Comparison of ENCODE assay signal across 8 mouse cellular contexts in the genomic region with DNA sequence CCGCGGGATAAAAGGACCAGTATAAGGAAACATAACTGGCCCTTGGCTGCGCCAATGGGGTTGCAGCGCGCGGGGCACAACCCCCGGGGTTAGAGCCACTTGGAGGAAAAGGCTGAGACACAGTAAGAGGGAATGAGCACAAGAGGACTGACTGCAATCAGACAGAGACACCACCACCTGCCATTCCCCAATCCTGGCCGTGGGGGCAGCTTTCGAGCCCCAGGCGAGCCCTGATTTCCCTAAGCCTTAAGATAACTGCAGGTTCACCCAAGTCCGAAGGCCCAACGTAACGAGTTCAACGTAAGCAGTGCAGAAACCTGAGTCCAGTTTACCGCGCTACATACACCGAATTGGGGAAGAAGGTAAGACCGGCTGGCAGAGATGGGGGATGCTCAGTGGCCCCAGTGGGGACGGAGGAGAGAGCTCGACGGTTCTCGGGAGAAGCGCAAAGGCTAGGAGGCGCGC. TPM values are rescaled to one million over a fixed set of nuclear protein-coding genes. Genes with fewer than 3 reads are reported as not detected.
DNase-seq lines count a peak whose midpoint lies in the region; ATAC-seq and TF ChIP-seq lines count a peak whose summit lies in the region.

No protein-coding gene starts in this region.

- H3K4me1 ChIP-seq in kidney, adult 2 months (ENCODE audit: control insufficient read depth, insufficient read depth, low read length) = peaks cover 4% of the 10 kb centered on the region; the same call in 1 of the 2 replicates
- H3K4me1 ChIP-seq in forebrain, embryonic 11.5 days (replicated peaks; ENCODE audit: control insufficient read depth, insufficient read depth, low read length) = no peaks in the 10 kb centered on the region
- peaks cover 8% of the 10 kb centered on the region for H3K4me1 ChIP-seq in kidney, embryonic 16.5 days (ENCODE audit: insufficient read depth, low read length)
- H3K4me1 ChIP-seq in midbrain, embryonic 10.5 days = peaks cover 15% of the 10 kb centered on the region

- peak overlapping the region; percentile 82 for H3K4me3 ChIP-seq in kidney, adult 2 months (ENCODE audit: insufficient read depth, low read depth, low read length)
- peak overlapping the region; percentile 91 for H3K4me3 ChIP-seq in forebrain, embryonic 11.5 days (ENCODE audit: low read depth, low read length)
- H3K4me3 ChIP-seq in kidney, embryonic 16.5 days (ENCODE audit: low read length) = peak overlapping the region; percentile 99
- peak overlapping the region; percentile 97 for H3K4me3 ChIP-seq in midbrain, embryonic 10.5 days

- peak; percentile 48 for DNase-seq in kidney, adult 2 months
- DNase-seq in kidney, postnatal 14 days = no peak
- peak; percentile 69 for DNase-seq in MN1 (ENCODE audit: low spot score)
- DNase-seq in forebrain, embryonic 11.5 days (ENCODE audit: low spot score) = peak; percentile 59
- no peak for DNase-seq in midbrain, embryonic 10.5 days (ENCODE audit: low spot score)
- no peak for DNase-seq in thymus, postnatal 25 days
- no peak for DNase-seq in ovary, postnatal 14 days (ENCODE audit: low spot score)

- TF ChIP-seq CTCF in kidney, adult 2 months (conservative IDR thresholded peaks at IDR 0.05; ENCODE audit: insufficient read depth, insufficient read length, low read depth, low read length) = no peak

- peak; percentile 63 for ATAC-seq in forebrain, embryonic 11.5 days (replicated peaks; ENCODE audit: low FRiP score)
- ATAC-seq in kidney, embryonic 16.5 days (ENCODE audit: low FRiP score, low TSS enrichment) = peak; percentile 62

- no peaks in the 10 kb centered on the region for H3K36me3 ChIP-seq in kidney, adult 2 months (ENCODE audit: control insufficient read depth, insufficient read depth, low read length)
- no peaks in the 10 kb centered on the region for H3K36me3 ChIP-seq in forebrain, embryonic 11.5 days (ENCODE audit: control insufficient read depth, insufficient read depth, low read length)
- 0 out of 2 replicates have a peak, but pooled peaks cover under 1% of the 10 kb centered on the region for H3K36me3 ChIP-seq in kidney, embryonic 16.5 days (ENCODE audit: insufficient read depth, low read length)
- H3K36me3 ChIP-seq in midbrain, embryonic 10.5 days = peaks cover 30% of the 10 kb centered on the region

- no peaks in the 10 kb centered on the region for H3K27me3 ChIP-seq in kidney, adult 2 months (replicated peaks; ENCODE audit: control insufficient read depth, insufficient read depth, low read length)
- H3K27me3 ChIP-seq in forebrain, embryonic 11.5 days (ENCODE audit: control insufficient read depth, insufficient read depth, low read length) = no peaks in the 10 kb centered on the region
- no peaks in the 10 kb centered on the region for H3K27me3 ChIP-seq in kidney, embryonic 16.5 days (ENCODE audit: insufficient read depth, low read length)
- H3K27me3 ChIP-seq in midbrain, embryonic 10.5 days (ENCODE audit: low read depth, poor library complexity, severe bottlenecking) = no peaks in the 10 kb centered on the region

- TF ChIP-seq POLR2A in kidney, adult 2 months (IDR thresholded peaks at IDR 0.05; ENCODE audit: low read depth, low read length) = no peak

- WGBS in kidney, adult 2 months = under 1% methylated on average over 25 of the region's 25 CpGs
- WGBS in forebrain, embryonic 11.5 days = under 1% methylated on average over 25 of the region's 25 CpGs
- under 1% methylated on average over 25 of the region's 25 CpGs for WGBS in kidney, embryonic 16.5 days
- WGBS in midbrain, embryonic 10.5 days = under 1% methylated on average over 25 of the region's 25 CpGs

- peak overlapping the region; percentile 89; the same call in 1 of the 2 replicates for H3K27ac ChIP-seq in kidney, adult 2 months (ENCODE audit: insufficient read depth, low read depth, low read length)
- peak overlapping the region; percentile 98 for H3K27ac ChIP-seq in forebrain, embryonic 11.5 days (ENCODE audit: low read depth, low read length)
- peak overlapping the region; percentile 99 for H3K27ac ChIP-seq in kidney, embryonic 16.5 days (ENCODE audit: low read length)
- peak overlapping the region; percentile 95 for H3K27ac ChIP-seq in midbrain, embryonic 10.5 days (replicated peaks)

- H3K4me2 ChIP-seq in forebrain, embryonic 11.5 days (ENCODE audit: low read depth, low read length, severe bottlenecking) = peak overlapping the region; percentile 81
- H3K4me2 ChIP-seq in kidney, embryonic 16.5 days (replicated peaks; ENCODE audit: low read depth, low read length) = peak overlapping the region; percentile 93

- H3K9ac ChIP-seq in forebrain, embryonic 11.5 days (ENCODE audit: low read length) = peak overlapping the region; percentile 79
- H3K9ac ChIP-seq in kidney, embryonic 16.5 days (replicated peaks; ENCODE audit: low read length) = peak overlapping the region; percentile 91

- no peaks in the 10 kb centered on the region for H3K9me3 ChIP-seq in forebrain, embryonic 11.5 days (ENCODE audit: control insufficient read depth, low read length)
- H3K9me3 ChIP-seq in kidney, embryonic 16.5 days (ENCODE audit: low read length) = no peaks in the 10 kb centered on the region
- H3K9me3 ChIP-seq in midbrain, embryonic 10.5 days (replicated peaks) = no peaks in the 10 kb centered on the region

RNA-seq across cellular contexts. Expression of gene Gm29609, which starts 0.4 kb away (rescaled TPM):
- 1.6 and 2.1 TPM in 2 replicates for polyA plus RNA-seq in kidney, adult 2 months (2012; rRNA removed)
- 2.1 and 2.3 TPM in 2 replicates for polyA plus RNA-seq in forebrain, embryonic 11.5 days (2014; fragmentation: Nextera tagmentation; extraction: Ambion mirVana)
- 1.9 and 2.1 TPM in 2 replicates for polyA plus RNA-seq in kidney, embryonic 16.5 days (2015; fragmentation: Nextera tagmentation; extraction: Ambion mirVana)
- 1.7 and 2.1 TPM in 2 replicates for polyA plus RNA-seq in midbrain, embryonic 10.5 days (2016; fragmentation: Nextera tagmentation; extraction: Ambion mirVana)

RNA-seq across cellular contexts. Expression of gene Gtf3c2, which starts 0.6 kb away (rescaled TPM):
- polyA plus RNA-seq in kidney, adult 2 months (2012; rRNA removed) = 47.8 and 49.2 TPM in 2 replicates
- polyA plus RNA-seq in forebrain, embryonic 11.5 days (2014; fragmentation: Nextera tagmentation; extraction: Ambion mirVana) = 101 and 109 TPM in 2 replicates
- 82.8 and 99.0 TPM in 2 replicates for polyA plus RNA-seq in kidney, embryonic 16.5 days (2015; fragmentation: Nextera tagmentation; extraction: Ambion mirVana)
- 120 and 124 TPM in 2 replicates for polyA plus RNA-seq in midbrain, embryonic 10.5 days (2016; fragmentation: Nextera tagmentation; extraction: Ambion mirVana)

RNA-seq across cellular contexts. Expression of gene Snx17, which starts 13.7 kb away (rescaled TPM):
- polyA plus RNA-seq in kidney, adult 2 months (2012; rRNA removed) = 94.1 and 95.5 TPM in 2 replicates
- 142 and 144 TPM in 2 replicates for polyA plus RNA-seq in forebrain, embryonic 11.5 days (2014; fragmentation: Nextera tagmentation; extraction: Ambion mirVana)
- polyA plus RNA-seq in kidney, embryonic 16.5 days (2015; fragmentation: Nextera tagmentation; extraction: Ambion mirVana) = 151 and 165 TPM in 2 replicates
- 139 and 153 TPM in 2 replicates for polyA plus RNA-seq in midbrain, embryonic 10.5 days (2016; fragmentation: Nextera tagmentation; extraction: Ambion mirVana)

RNA-seq across cellular contexts. Expression of gene Eif2b4, which starts 13.9 kb away (rescaled TPM):
- polyA plus RNA-seq in kidney, adult 2 months (2012; rRNA removed) = 54.1 and 61.0 TPM in 2 replicates
- polyA plus RNA-seq in forebrain, embryonic 11.5 days (2014; fragmentation: Nextera tagmentation; extraction: Ambion mirVana) = 68.8 and 83.8 TPM in 2 replicates
- 76.1 and 81.5 TPM in 2 replicates for polyA plus RNA-seq in kidney, embryonic 16.5 days (2015; fragmentation: Nextera tagmentation; extraction: Ambion mirVana)
- polyA plus RNA-seq in midbrain, embryonic 10.5 days (2016; fragmentation: Nextera tagmentation; extraction: Ambion mirVana) = 86.3 and 87.7 TPM in 2 replicates

RNA-seq across cellular contexts. Expression of gene Zfp513, which starts 22.8 kb away (rescaled TPM):
- 22.9 and 29.8 TPM in 2 replicates for polyA plus RNA-seq in kidney, adult 2 months (2012; rRNA removed)
- polyA plus RNA-seq in forebrain, embryonic 11.5 days (2014; fragmentation: Nextera tagmentation; extraction: Ambion mirVana) = 10.0 TPM in 2 replicates
- 9.9 and 10.9 TPM in 2 replicates for polyA plus RNA-seq in kidney, embryonic 16.5 days (2015; fragmentation: Nextera tagmentation; extraction: Ambion mirVana)
- polyA plus RNA-seq in midbrain, embryonic 10.5 days (2016; fragmentation: Nextera tagmentation; extraction: Ambion mirVana) = 11.5 and 13.8 TPM in 2 replicates

Comparison
In these comparisons a context has a peak if more than half of its experiments do, and no peak if none do; other contexts are left out.
1. DNase-seq: peak in kidney, adult 2 months (single experiment), MN1 (single experiment) and forebrain, embryonic 11.5 days (single experiment); none in kidney, postnatal 14 days (single experiment), midbrain, embryonic 10.5 days (single experiment), thymus, postnatal 25 days (single experiment) and ovary, postnatal 14 days (single experiment).
2. Peak in every context shown above with its lines, with median percentiles within 50 percentile points of each other: H3K27ac ChIP-seq and H3K4me3 ChIP-seq.